Mouse (Mus musculus) limb, embryonic 14.5 days (tissue): ENCODE data around the gene Uchl1. TPM values are rescaled to one million over a fixed set of nuclear protein-coding genes. Genes with fewer than 3 reads are reported as not detected.
A peak's percentile ranks its signal among the peaks of the same experiment; 100 is the strongest.

Experiments used
- ATAC-seq: fragments of 200-750 bp; cut with Nextera tagmentation; 2 replicates; pipeline ENCODE4 v1.8.0; 2017; ENCODE audit warnings: low read depth, moderate number of reproducible peaks, moderate TSS enrichment; ENCODE audit not compliant: low FRiP score
- DNase-seq: peaks from one replicate; pipeline ENCODE4 v3.0.0-alpha.2; 2015; ENCODE audit warnings: low spot score
- H3K27ac ChIP-seq: fragments of 300-500 bp; sonication (generic); replicated peaks from 2 replicates; pipeline ENCODE4 v1.5.1; 2014; ENCODE audit warnings: low read depth, mild to moderate bottlenecking, low read length, moderate library complexity, mixed read lengths
- H3K27me3 ChIP-seq: fragments of 300-500 bp; sonication (generic); 2 replicates; pipeline ENCODE4 v1.6.1; 2014; ENCODE audit warnings: low read length, mixed read lengths; ENCODE audit not compliant: control insufficient read depth, insufficient read depth
- H3K36me3 ChIP-seq: fragments of 300-500 bp; sonication (generic); 2 replicates; pipeline ENCODE4 v1.6.1; 2014; ENCODE audit warnings: mild to moderate bottlenecking, low read length, moderate library complexity, mixed read lengths; ENCODE audit not compliant: control insufficient read depth, insufficient read depth
- H3K4me1 ChIP-seq: fragments of 300-500 bp; sonication (generic); 2 replicates; pipeline ENCODE4 v1.6.1; 2014; ENCODE audit warnings: antibody characterized with exemption, low read length, mixed read lengths; ENCODE audit not compliant: control insufficient read depth, insufficient read depth
- H3K4me2 ChIP-seq: fragments of 300-500 bp; sonication (generic); replicated peaks from 2 replicates; pipeline ENCODE4 v1.6.1; 2014; ENCODE audit warnings: low read depth, mild to moderate bottlenecking, low read length, moderate library complexity; ENCODE audit not compliant: severe bottlenecking
- H3K4me3 ChIP-seq: fragments of 300-500 bp; sonication (generic); replicated peaks from 2 replicates; pipeline ENCODE4 v1.5.1; 2014; ENCODE audit warnings: low read length
- H3K9ac ChIP-seq: fragments of 300-500 bp; sonication (generic); 2 replicates; pipeline ENCODE4 v1.6.1; 2014; ENCODE audit warnings: mild to moderate bottlenecking, low read depth, low read length, moderate library complexity; ENCODE audit not compliant: severe bottlenecking
- H3K9me3 ChIP-seq: fragments of 300-500 bp; sonication (generic); 2 replicates; pipeline ENCODE4 v1.6.1; 2016; ENCODE audit warnings: low read length; ENCODE audit not compliant: control insufficient read depth
- POLR2A ChIP-seq: fragments of 200-500 bp; IDR thresholded peaks from 2 replicates; pipeline ENCODE4 v1.8.0; 2012; ENCODE audit warnings: inconsistent platforms, mild to moderate bottlenecking, moderate library complexity, borderline replicate concordance; ENCODE audit not compliant: insufficient read depth, insufficient read length; ENCODE audit errors: extremely low read depth
- WGBS: fragments of 180-500 bp; shearing (Covaris S2); extraction: QIAGEN DNeasy Blood & Tissue Kit; methylation state at CpG from one replicate; pipeline ENCODE4 v1.1.7; 2014; 5-methylcytosine and 5-hydroxymethylcytosine counted together
- polyA plus RNA-seq, 2 experiments: library from polyadenylated mRNA; depleted of rRNA in 1 of 2; stranded (reverse) in 1 of 2; unstranded in 1 of 2; fragments of >200 nt; fragmentation: Nextera tagmentation in 1 of 2; extraction: Ambion mirVana in 1 of 2; gene quantifications; 2 replicates each; pipeline versions ENCODE4 v1.2.1 to v1.2.3; 2012 to 2014

Gene Uchl1
- polyA plus RNA-seq, 2 experiments, result 81.0 to 105 TPM

DNA sequence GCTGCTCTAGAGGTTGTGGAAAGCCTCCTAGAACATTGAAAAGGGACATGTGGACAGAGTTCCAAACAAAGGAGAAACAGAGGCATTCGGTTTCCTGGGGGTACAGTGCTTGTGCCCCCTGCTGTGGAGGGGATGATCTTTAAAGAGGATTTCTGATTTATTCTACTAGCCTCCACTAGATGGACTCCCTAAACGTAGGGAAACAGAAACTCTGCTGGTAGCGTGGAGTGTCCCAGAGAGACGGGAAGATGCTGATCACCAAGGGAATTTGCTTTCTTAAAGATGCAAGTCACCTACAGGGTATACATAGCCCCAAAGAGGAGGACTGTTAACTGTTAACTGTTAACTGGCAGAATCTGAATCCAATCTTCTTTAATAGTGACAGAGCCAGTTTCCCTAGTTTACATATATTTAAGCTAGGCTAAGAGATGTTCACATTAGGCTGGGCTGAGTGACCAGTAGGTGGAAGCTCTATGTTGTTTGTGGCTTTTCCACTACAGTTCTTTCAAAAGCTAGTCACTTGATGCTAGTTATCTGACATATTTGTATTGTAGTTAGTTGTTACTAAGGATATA is 34.6 kb downstream of the Uchl1 start:
- Histone ChIP-seq H3K4me3 (no peak overlapping the region), H3K9me3 (no peaks in the 10 kb centered on the region), H3K4me1 (peaks cover 2% of the 10 kb centered on the region; the same call in 1 of the 2 replicates), H3K27me3 (no peaks in the 10 kb centered on the region), H3K9ac (no peak overlapping the region), H3K4me2 (no peak overlapping the region), H3K36me3 (no peaks in the 10 kb centered on the region), H3K27ac (no peak overlapping the region)
- WGBS, result 24% methylated on average over 4 of the region's 4 CpGs
- ATAC-seq (no peak), DNase-seq (peak; percentile 44)
- no peak for TF ChIP-seq POLR2A

DNA sequence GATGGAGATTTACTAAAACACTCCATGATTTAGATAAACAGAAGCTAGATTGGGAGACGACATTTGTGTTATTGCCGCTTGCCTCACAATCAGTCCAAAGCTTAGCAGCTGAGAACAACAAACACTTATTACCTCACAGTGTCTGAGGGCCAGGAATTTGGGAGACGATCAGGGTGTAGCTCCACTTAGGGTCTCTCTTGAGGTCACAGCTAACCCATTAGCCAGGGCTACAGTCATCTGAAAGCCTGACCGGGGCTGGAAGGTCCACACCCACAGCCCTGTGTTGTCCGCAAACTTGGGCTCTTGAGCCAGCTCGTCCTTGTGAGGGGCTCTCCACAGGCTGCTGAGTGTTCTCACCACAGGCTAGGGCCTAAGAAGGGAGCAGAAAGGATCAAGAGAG is 36.9 kb downstream of the Uchl1 start:
- Histone ChIP-seq H3K36me3 (no peaks in the 10 kb centered on the region), H3K27me3 (no peaks in the 10 kb centered on the region), H3K9me3 (no peaks in the 10 kb centered on the region), H3K9ac (no peak overlapping the region), H3K4me1 (peaks cover 2% of the 10 kb centered on the region; the same call in 1 of the 2 replicates), H3K4me3 (no peak overlapping the region), H3K4me2 (no peak overlapping the region), H3K27ac (no peak overlapping the region)
- TF ChIP-seq POLR2A, result no peak
- ATAC-seq, result no peak
- DNase-seq, result no peak
- 71% methylated on average over 6 of the region's 6 CpGs for WGBS

DNA sequence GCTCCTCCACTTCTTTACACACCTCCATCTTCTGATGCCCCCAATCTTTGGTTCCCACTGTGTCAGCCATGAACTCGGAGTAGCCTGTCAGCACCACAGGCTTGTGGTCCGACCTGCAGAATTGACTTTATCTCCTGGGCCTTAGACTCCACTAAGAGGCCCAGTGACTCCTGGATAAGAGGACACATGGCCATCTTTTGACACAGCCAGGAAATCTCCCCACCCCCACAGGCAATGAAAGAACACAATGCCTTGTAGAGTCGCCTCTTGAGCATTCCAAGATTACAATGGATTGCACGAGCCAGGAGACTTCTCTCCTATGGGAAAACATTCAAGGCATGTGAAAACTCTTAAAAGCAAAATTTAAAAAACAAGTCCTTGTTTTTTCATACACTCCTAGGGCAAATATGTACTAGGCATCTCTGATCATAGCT is 39.6 kb downstream of the Uchl1 start:
- DNase-seq, result no peak
- WGBS, result 70% methylated on average over 4 of the region's 4 CpGs
- H3K27me3 ChIP-seq, result no peaks in the 10 kb centered on the region

DNA sequence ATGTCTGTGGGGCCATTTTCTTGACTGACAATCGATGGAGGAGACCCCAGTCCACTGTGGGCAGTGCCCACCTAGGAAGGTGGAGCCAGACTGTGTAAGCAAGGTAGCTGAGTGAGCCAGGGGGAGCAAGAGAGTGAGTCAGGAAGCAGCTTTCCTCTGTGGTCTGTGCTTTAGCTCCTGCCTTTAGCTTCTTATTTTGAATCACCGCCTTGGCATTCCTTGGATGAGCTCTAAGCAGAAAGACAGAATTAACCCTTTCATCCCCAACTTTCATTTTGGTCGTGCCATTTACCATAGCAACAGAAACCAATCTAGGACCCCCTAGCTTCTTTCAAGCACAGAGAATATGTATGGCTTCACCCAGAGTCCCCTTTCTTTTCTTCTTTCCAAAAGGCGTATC is 42.0 kb downstream of the Uchl1 start:
- H3K36me3 ChIP-seq, result no peaks in the 10 kb centered on the region
- peaks cover 5% of the 10 kb centered on the region for H3K4me1 ChIP-seq
- no peak overlapping the region for H3K9ac ChIP-seq
- H3K9me3 ChIP-seq, result no peaks in the 10 kb centered on the region
- no peak for DNase-seq
- 46% methylated on average over 4 of the region's 4 CpGs for WGBS
- no peak for ATAC-seq
- H3K27ac ChIP-seq, result no peak overlapping the region
- H3K4me2 ChIP-seq, result no peak overlapping the region
- H3K4me3 ChIP-seq, result no peak overlapping the region
- TF ChIP-seq POLR2A, result no peak
- no peaks in the 10 kb centered on the region for H3K27me3 ChIP-seq

More for the DNA sequence above, 39.6 kb downstream of the Uchl1 start:
- no peak for TF ChIP-seq POLR2A
- ATAC-seq, result no peak
- no peak overlapping the region for H3K27ac ChIP-seq
- H3K9ac ChIP-seq, result no peak overlapping the region
- no peaks in the 10 kb centered on the region for H3K9me3 ChIP-seq
- no peak overlapping the region for H3K4me3 ChIP-seq
- H3K4me2 ChIP-seq, result no peak overlapping the region
- peaks cover 2% of the 10 kb centered on the region; the same call in 1 of the 2 replicates for H3K4me1 ChIP-seq
- no peaks in the 10 kb centered on the region for H3K36me3 ChIP-seq

DNA sequence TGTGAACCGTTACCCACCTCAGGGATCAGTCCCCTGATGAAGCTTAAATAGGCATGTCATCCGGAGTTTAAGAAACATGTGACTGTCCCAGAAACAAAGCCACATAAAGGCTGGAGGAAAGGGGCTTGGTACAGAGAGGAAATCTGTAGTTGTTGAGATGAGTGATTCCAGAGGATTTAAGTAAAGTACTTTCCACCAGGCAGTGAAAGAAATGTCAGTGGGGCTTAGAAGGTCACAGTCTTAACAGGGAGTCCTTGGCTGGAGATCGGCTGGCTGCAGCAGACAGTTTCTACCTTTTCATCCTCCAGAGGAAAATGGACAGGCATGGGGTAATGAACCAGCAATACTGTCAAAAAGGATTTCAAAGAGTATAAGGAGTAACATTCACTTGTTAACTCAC is 42.5 kb downstream of the Uchl1 start:
- Histone ChIP-seq H3K27ac (no peak overlapping the region), H3K9me3 (no peaks in the 10 kb centered on the region), H3K4me1 (peaks cover 8% of the 10 kb centered on the region), H3K4me2 (no peak overlapping the region), H3K4me3 (no peak overlapping the region), H3K36me3 (no peaks in the 10 kb centered on the region), H3K9ac (no peak overlapping the region), H3K27me3 (no peaks in the 10 kb centered on the region)
- no peak for TF ChIP-seq POLR2A
- ATAC-seq (no peak), DNase-seq (no peak)
- 52% methylated on average over 3 of the region's 3 CpGs for WGBS
